Mouse (Mus musculus) forebrain, embryonic 14.5 days (tissue): ENCODE measurements around the gene Agpat2. TPM values are rescaled to one million over a fixed set of nuclear protein-coding genes. Genes with fewer than 3 reads are reported as not detected.
A peak's percentile ranks its signal among the peaks of the same experiment; 100 is the strongest.

Experiments
- ATAC-seq: fragments of 200-750 bp; cut with Nextera tagmentation; 2 replicates; pipeline ENCODE4 v1.8.0; 2017; ENCODE audit warnings: mild to moderate bottlenecking, moderate library complexity
- DNase-seq: peaks from one replicate; pipeline ENCODE4 v3.0.0-alpha.2; 2015; ENCODE audit warnings: low spot score
- H3K27ac ChIP-seq: fragments of 300-500 bp; sonication (generic); 2 replicates; pipeline ENCODE4 v1.5.1; 2014; ENCODE audit warnings: low read depth, mild to moderate bottlenecking, control low read depth, low read length, moderate library complexity
- H3K27me3 ChIP-seq: fragments of 300-500 bp; sonication (generic); replicated peaks from 2 replicates; pipeline ENCODE4 v1.6.1; 2014; ENCODE audit warnings: low read length, control low read depth, mixed read lengths; ENCODE audit not compliant: control insufficient read depth, insufficient read depth
- H3K36me3 ChIP-seq: fragments of 300-500 bp; sonication (generic); 2 replicates; pipeline ENCODE4 v1.6.1; 2014; ENCODE audit warnings: low read length, control low read depth; ENCODE audit not compliant: control insufficient read depth, insufficient read depth
- H3K4me1 ChIP-seq: fragments of 300-500 bp; sonication (generic); 2 replicates; pipeline ENCODE4 v1.6.1; 2014; ENCODE audit warnings: antibody characterized with exemption, low read length, control low read depth; ENCODE audit not compliant: control insufficient read depth, insufficient read depth
- H3K4me2 ChIP-seq: fragments of 300-500 bp; sonication (generic); 2 replicates; pipeline ENCODE4 v1.6.1; 2014; ENCODE audit warnings: mild to moderate bottlenecking, control low read depth, low read length
- H3K4me3 ChIP-seq: fragments of 300-500 bp; sonication (generic); 2 replicates; pipeline ENCODE4 v1.5.1; 2014; ENCODE audit warnings: low read depth, low read length, control low read depth
- H3K9ac ChIP-seq: fragments of 300-500 bp; sonication (generic); 2 replicates; pipeline ENCODE4 v1.6.1; 2014; ENCODE audit warnings: mild to moderate bottlenecking, low read length, control low read depth, moderate library complexity
- H3K9me3 ChIP-seq: fragments of 300-500 bp; sonication (generic); replicated peaks from 2 replicates; pipeline ENCODE4 v1.6.1; 2016; ENCODE audit warnings: low read length, control low read depth, mixed read lengths; ENCODE audit not compliant: control insufficient read depth
- whole genome bisulfite sequencing: fragments of 180-500 bp; shearing (Covaris S2); extraction: QIAGEN DNeasy Blood & Tissue Kit; methylation state at CpG from one replicate; pipeline ENCODE4 v1.1.7; 2014; 5-methylcytosine and 5-hydroxymethylcytosine counted together
- polyA plus RNA-seq: library from polyadenylated mRNA; unstranded; fragments of >200 nt; fragmentation: Nextera tagmentation; extraction: Ambion mirVana; gene quantifications from 2 replicates; pipeline ENCODE4 v1.2.1, GENCODE M21; 2014

Gene Agpat2
- polyA plus RNA-seq, 1 experiment from 2014 or later: 4.0 TPM

DNA sequence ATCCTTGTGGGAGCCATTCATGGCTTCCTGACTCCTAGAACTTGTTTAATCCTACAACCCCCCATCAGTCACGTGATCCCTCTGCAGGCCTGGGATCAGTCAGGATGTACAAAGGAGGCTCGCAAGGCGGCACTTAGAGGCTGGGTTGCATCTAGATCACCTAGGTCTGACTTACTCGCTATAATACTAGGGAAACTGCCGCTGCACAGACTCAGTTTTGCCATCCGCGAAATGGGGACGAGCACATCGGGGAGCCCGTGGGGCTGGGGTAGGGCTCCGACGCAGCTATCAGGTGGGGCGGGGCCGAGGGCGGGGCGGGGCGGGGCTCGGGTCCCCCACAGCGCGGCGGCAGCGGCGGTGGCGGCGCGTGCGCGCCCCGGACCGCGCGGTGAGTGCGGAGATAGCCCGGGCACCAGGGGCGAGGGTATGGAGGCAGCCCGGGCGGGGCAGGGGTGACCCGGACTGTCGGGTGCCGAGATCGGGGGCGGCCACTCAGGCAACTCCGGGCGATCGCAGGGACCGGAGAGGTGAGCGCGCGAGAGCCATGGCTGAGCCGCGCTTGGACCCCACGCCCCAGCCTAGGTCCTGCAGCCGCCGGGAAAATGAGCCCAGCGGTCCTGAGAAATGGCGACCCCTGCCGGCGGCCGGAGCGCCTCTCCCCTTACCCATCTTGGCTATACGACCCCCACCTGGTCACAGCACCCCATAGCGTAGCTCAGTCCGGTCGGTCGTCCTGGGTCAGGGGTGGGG is 17.7 kb downstream of the Agpat2 start, which contains the start of gene Gm20532:
Gm20532 (plus strand) TSS at position 346 of the 750 bp plus-strand sequence.
- Histone ChIP-seq H3K4me3 (peak within 1 kb of the TSS; percentile 54), H3K36me3 (no peaks in the 10 kb centered on the region), H3K9me3 (no peaks in the 10 kb centered on the region), H3K4me1 (no peaks in the 10 kb centered on the region), H3K4me2 (peak within 1 kb of the TSS; percentile 66), H3K27me3 (no peaks in the 10 kb centered on the region), H3K27ac (peak within 1 kb of the TSS; percentile 33), H3K9ac (peak within 1 kb of the TSS; percentile 60)
- ATAC-seq (peak; percentile 84), DNase-seq (peak; percentile 69)
- 1% methylated on average over 39 of the region's 65 CpGs for WGBS

DNA sequence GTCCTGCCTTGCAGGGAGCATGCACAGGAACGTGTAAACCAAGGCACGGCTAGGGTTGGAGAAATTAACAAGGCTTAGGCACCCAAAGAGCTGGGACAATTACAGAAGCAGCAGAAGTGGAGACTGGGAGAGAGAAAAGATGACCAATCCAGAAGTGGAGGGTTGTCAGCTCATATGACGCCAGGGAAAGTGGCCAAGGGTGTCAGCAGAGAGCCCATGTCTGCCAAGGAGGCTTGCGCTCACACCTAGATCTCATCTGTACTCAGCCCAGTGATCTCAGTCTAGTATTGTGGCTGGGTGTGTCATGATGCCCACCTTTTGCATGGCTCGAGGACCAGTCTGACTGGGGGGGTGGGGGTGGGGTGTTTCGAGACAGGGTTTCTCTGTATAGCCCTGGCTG is 18.5 kb downstream of the Agpat2 start:
- no peak for DNase-seq
- H3K9ac ChIP-seq: peak overlapping the region; percentile 40; the same call in 1 of the 2 replicates

DNA sequence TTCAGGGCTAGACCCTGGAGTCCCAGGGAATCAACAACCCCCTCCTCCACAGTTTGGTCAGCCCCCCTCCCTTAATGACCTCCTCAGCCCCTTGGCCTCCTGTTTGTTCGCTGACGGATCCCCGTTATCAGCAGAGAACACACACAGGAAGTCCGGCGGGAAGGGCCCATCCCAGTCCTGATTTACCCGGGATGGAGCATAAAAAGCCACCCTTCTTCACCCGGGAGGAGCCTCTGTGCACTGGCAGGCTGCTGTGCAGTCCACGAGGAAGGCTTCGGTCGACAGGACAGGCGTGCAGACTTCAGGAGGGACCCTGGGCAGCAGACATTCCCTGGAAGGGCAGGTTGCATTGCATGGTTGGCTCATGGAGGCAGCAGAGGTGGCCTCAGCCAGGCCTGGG is 20.6 kb downstream of the Agpat2 start:
- Histone ChIP-seq H3K4me1 (no peaks in the 10 kb centered on the region), H3K9me3 (no peaks in the 10 kb centered on the region), H3K27ac (no peak overlapping the region), H3K9ac (no peak overlapping the region), H3K27me3 (no peaks in the 10 kb centered on the region), H3K4me3 (no peak overlapping the region), H3K4me2 (no peak overlapping the region), H3K36me3 (no peaks in the 10 kb centered on the region)
- DNase-seq (no peak), ATAC-seq (no peak)
- WGBS: 72% methylated on average over 11 of the region's 11 CpGs

More for the DNA sequence above, 18.5 kb downstream of the Agpat2 start:
- Histone ChIP-seq H3K27ac (peak overlapping the region; percentile 33), H3K36me3 (no peaks in the 10 kb centered on the region), H3K27me3 (no peaks in the 10 kb centered on the region), H3K4me3 (no peak overlapping the region; the same call in 1 of the 2 replicates), H3K4me1 (no peaks in the 10 kb centered on the region), H3K4me2 (no peak overlapping the region), H3K9me3 (no peaks in the 10 kb centered on the region)
- ATAC-seq: no peak
- WGBS: 62% methylated on average over 6 of the region's 6 CpGs

DNA sequence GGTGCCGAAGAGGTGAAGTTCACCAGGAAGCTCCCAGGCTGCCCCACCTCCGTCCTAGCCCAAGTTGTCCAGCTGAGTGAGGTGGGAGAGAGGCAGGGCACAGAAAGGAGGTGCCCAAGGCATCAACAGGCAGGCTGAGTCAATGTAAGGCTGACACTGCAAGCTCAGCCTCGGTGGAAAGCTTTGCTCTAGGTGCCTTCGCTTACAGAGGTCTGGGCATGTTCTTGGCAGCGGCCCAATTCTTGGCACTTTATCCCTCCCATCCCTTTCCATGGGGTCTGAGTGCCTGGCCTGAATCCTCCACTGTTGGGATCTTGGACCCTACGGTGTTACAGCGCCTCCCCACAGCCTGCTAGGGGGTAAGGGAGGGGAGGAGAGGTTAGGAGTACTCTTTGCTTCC is 21.5 kb downstream of the Agpat2 start:
- ATAC-seq: no peak
- no peaks in the 10 kb centered on the region for H3K36me3 ChIP-seq
- no peak overlapping the region for H3K4me2 ChIP-seq
- no peak overlapping the region for H3K9ac ChIP-seq
- H3K4me1 ChIP-seq: no peaks in the 10 kb centered on the region
- H3K27ac ChIP-seq: no peak overlapping the region
- H3K9me3 ChIP-seq: no peaks in the 10 kb centered on the region
- 69% methylated on average over 7 of the region's 7 CpGs for WGBS
- no peaks in the 10 kb centered on the region for H3K27me3 ChIP-seq
- DNase-seq: peak; percentile 34
- H3K4me3 ChIP-seq: no peak overlapping the region

DNA sequence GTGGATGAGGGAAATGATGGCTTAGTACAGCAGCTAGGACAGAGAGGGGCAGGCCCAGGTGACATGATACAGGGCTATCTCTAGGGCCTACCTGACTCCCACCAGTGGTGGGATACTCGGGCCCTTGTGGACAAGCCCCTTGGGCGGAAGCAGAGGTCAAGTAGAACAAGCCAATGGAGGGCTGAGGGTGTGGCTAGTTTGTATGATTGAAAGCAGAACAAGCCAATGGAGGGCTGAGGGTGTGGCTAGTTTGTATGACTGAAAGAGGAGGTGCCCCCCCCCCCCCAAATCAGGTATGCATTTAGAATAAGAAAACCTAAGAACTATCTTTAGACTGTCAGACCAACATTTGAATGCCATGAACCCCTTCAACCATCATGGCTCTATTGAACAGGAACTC is 22.0 kb downstream of the Agpat2 start:
- no peaks in the 10 kb centered on the region for H3K36me3 ChIP-seq
- H3K4me2 ChIP-seq: no peak overlapping the region
- H3K9me3 ChIP-seq: no peaks in the 10 kb centered on the region
- no peak overlapping the region for H3K4me3 ChIP-seq
- ATAC-seq (no peak), DNase-seq (no peak)
- no peaks in the 10 kb centered on the region for H3K4me1 ChIP-seq
- no peak overlapping the region for H3K9ac ChIP-seq
- no peak overlapping the region for H3K27ac ChIP-seq
- WGBS: 52% methylated on average over 2 of the region's 2 CpGs
- no peaks in the 10 kb centered on the region for H3K27me3 ChIP-seq

DNA sequence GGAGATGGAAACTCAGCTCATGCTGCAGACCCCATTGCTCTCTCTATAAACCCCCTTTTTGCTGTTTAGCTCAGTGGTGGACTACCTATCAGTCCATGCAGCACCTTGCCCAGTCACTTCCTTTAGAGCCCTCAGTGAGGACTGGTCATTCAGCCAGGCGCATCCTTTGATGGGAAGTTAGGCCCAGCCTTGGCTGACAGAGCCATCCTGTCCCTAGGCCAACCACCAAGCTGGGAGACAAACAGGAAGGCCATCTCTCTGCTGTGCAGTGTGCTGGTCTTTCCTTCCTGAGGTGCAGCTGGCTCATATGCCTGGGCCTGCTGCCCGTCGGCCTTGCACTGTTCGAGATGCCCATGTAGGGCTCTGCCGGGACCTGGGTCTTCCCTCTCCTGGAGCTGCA is 23.5 kb downstream of the Agpat2 start:
- DNase-seq (no peak), ATAC-seq (no peak)
- Histone ChIP-seq H3K9ac (no peak overlapping the region), H3K4me2 (no peak overlapping the region), H3K27ac (no peak overlapping the region), H3K4me3 (no peak overlapping the region), H3K4me1 (no peaks in the 10 kb centered on the region), H3K9me3 (no peaks in the 10 kb centered on the region), H3K36me3 (no peaks in the 10 kb centered on the region), H3K27me3 (no peaks in the 10 kb centered on the region)
- WGBS: 95% methylated on average over 5 of the region's 5 CpGs

DNA sequence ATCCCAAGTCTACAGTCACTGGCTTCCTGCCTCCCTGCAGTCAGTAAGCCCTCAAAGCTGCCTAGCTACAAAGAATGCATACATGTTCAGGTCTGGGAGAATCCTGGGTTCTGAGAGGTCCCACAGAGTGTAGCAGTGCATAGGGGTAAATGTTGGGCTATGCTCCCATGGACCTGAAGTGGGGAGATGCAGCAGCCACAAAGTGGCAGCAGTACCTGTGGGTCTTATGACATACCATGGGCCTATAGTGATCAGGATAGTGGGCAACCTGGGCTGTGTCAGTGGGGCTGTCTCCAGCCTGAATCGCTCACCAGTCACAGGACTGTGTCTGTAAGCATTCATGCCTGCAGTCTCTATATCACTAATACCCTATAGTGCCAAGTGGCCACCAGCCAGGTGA is 24.5 kb downstream of the Agpat2 start, which contains the start of gene Egfl7:
Egfl7 (plus strand) TSS at position 301 of the 400 bp plus-strand sequence.
- Histone ChIP-seq H3K27me3 (no peaks in the 10 kb centered on the region), H3K4me1 (0 out of 2 replicates have a peak, but pooled peaks cover 2% of the 10 kb centered on the region), H3K9me3 (no peaks in the 10 kb centered on the region), H3K36me3 (no peaks in the 10 kb centered on the region), H3K9ac (no peak within 1 kb of the TSS), H3K4me3 (no peak within 1 kb of the TSS), H3K4me2 (no peak within 1 kb of the TSS), H3K27ac (no peak within 1 kb of the TSS)
- ATAC-seq (no peak), DNase-seq (no peak)
- WGBS: 100% methylated on average over 1 of the region's 1 CpGs

DNA sequence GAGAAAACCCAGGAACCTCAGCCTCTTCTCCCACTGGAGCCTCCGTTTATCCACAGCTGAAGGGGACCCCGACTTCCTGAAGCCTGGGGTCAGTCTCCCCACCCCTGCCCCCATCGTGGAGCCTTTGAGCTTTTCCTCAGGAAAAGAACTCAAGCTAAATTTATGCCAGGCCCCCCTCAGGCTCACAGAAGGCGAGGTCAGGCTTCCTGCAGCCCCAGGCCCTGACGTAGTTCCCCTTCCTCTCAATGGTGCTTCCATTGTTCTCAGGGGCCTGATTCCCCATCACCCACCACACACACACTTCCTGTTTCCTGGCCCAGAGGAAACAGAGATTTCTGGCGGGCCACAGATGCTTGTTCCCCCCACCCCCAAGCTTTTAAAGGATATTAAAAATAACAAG is 25.8 kb downstream of the Agpat2 start:
- WGBS: 50% methylated on average over 6 of the region's 6 CpGs
- DNase-seq (no peak), ATAC-seq (no peak)
- H3K9me3 ChIP-seq: no peaks in the 10 kb centered on the region
- no peak overlapping the region for H3K9ac ChIP-seq
- H3K4me3 ChIP-seq: no peak overlapping the region
- H3K27ac ChIP-seq: peak overlapping the region; percentile 9; the same call in 1 of the 2 replicates
- H3K4me2 ChIP-seq: no peak overlapping the region
- peaks cover 8% of the 10 kb centered on the region for H3K4me1 ChIP-seq
- no peaks in the 10 kb centered on the region for H3K27me3 ChIP-seq
- no peaks in the 10 kb centered on the region for H3K36me3 ChIP-seq

DNA sequence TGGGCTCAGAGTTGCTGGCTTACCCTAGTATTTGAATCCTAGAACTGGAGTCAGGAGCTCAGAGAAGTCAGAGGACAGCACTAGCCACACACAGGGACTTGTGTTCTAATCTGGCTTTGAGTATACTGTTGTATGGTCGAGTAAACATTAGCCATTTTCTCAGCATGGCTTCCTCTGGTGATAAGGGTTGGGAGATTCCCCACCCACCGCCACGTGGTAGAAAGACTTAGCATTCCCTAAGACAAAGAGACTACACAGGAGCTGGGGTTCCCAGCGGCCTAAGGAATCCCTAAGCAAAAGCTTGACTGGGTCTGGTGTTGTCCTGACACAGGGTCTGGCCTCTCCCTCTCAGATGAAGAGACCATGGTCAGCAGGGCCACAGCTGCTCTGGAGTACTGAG is 27.8 kb downstream of the Agpat2 start:
- Histone ChIP-seq H3K36me3 (no peaks in the 10 kb centered on the region), H3K4me1 (peaks cover 12% of the 10 kb centered on the region), H3K27ac (no peak overlapping the region), H3K9ac (no peak overlapping the region), H3K4me3 (no peak overlapping the region), H3K4me2 (no peak overlapping the region), H3K27me3 (no peaks in the 10 kb centered on the region), H3K9me3 (no peaks in the 10 kb centered on the region)
- DNase-seq (no peak), ATAC-seq (no peak)
- WGBS: 44% methylated on average over 4 of the region's 4 CpGs
